Mouse (Mus musculus) neural tube, embryonic 15.5 days (tissue): ENCODE data around the gene Psmg4. TPM values are rescaled to one million over a fixed set of nuclear protein-coding genes. Genes with fewer than 3 reads are reported as not detected.

Experiments used
- ATAC-seq: fragments of 200-750 bp; cut with Nextera tagmentation; 2 replicates; pipeline ENCODE4 v1.8.0; 2017; ENCODE audit warnings: mild to moderate bottlenecking, moderate TSS enrichment, moderate library complexity; ENCODE audit not compliant: low FRiP score
- H3K27ac ChIP-seq: fragments of 300-500 bp; sonication (generic); replicated peaks from 2 replicates; pipeline ENCODE4 v1.5.1; 2015; ENCODE audit warnings: mild to moderate bottlenecking, inconsistent platforms
- H3K27me3 ChIP-seq: fragments of 300-500 bp; sonication (generic); replicated peaks from 2 replicates; pipeline ENCODE4 v1.6.1; 2015; ENCODE audit warnings: inconsistent platforms
- H3K36me3 ChIP-seq: fragments of 300-500 bp; sonication (generic); 2 replicates; pipeline ENCODE4 v1.6.1; 2015; ENCODE audit warnings: inconsistent platforms
- H3K4me1 ChIP-seq: fragments of 300-500 bp; sonication (generic); 2 replicates; pipeline ENCODE4 v1.6.1; 2015; ENCODE audit warnings: inconsistent platforms
- H3K4me2 ChIP-seq: fragments of 300-500 bp; sonication (generic); 2 replicates; pipeline ENCODE4 v1.6.1; 2015; ENCODE audit warnings: inconsistent platforms, mild to moderate bottlenecking, moderate library complexity
- H3K4me3 ChIP-seq: fragments of 300-500 bp; sonication (generic); replicated peaks from 2 replicates; pipeline ENCODE4 v1.5.1; 2015; ENCODE audit warnings: mild to moderate bottlenecking, inconsistent platforms
- H3K9ac ChIP-seq: fragments of 300-500 bp; sonication (generic); replicated peaks from 2 replicates; pipeline ENCODE4 v1.6.1; 2015; ENCODE audit warnings: mild to moderate bottlenecking, inconsistent platforms
- H3K9me3 ChIP-seq: fragments of 300-500 bp; sonication (generic); replicated peaks from 2 replicates; pipeline ENCODE4 v1.6.1; 2016; ENCODE audit warnings: inconsistent platforms
- WGBS: fragments of 180-500 bp; shearing (Covaris S2); methylation state at CpG from one replicate; pipeline ENCODE4 v1.1.7; 2015; ENCODE audit warnings: mixed read lengths; 5-methylcytosine and 5-hydroxymethylcytosine counted together
- polyA plus RNA-seq: library from polyadenylated mRNA; unstranded; fragments of >200 nt; fragmentation: Nextera tagmentation; extraction: Ambion mirVana; gene quantifications from 2 replicates; pipeline ENCODE4 v1.2.1, GENCODE M21; 2015

Gene Psmg4
- polyA plus RNA-seq, 1 experiment from 2014 or later: 86.8 TPM

- no peaks in the 10 kb centered on the region for H3K9me3 ChIP-seq
- H3K27ac ChIP-seq: no peak overlapping the region
- no peak overlapping the region for H3K4me2 ChIP-seq
- no peak overlapping the region for H3K4me3 ChIP-seq
- H3K4me1 ChIP-seq: peaks cover 24% of the 10 kb centered on the region
- H3K36me3 ChIP-seq: no peaks in the 10 kb centered on the region; the same call in 1 of the 2 replicates
- no peak for ATAC-seq
- H3K9ac ChIP-seq: no peak overlapping the region
- no peaks in the 10 kb centered on the region for H3K27me3 ChIP-seq
- 100% methylated on average over 1 of the region's 1 CpGs for WGBS
Observed at GRCm38 (mm10) chr13:34159926-34160325, 2.8 kb upstream of the Psmg4 start.

GRCm38 (mm10) chr13:34163304-34163975, 676 bp downstream of the Psmg4 start:
- Histone ChIP-seq H3K4me1 (peaks cover 21% of the 10 kb centered on the region), H3K27ac (peak overlapping the region; percentile 95), H3K36me3 (peaks cover 9% of the 10 kb centered on the region), H3K9ac (peak overlapping the region; percentile 80), H3K9me3 (no peaks in the 10 kb centered on the region), H3K4me2 (peak overlapping the region; percentile 79), H3K27me3 (no peaks in the 10 kb centered on the region), H3K4me3 (peak overlapping the region; percentile 85)
- peak; percentile 68; the same call in 1 of the 2 replicates for ATAC-seq
- WGBS: 38% methylated on average over 12 of the region's 12 CpGs

- Histone ChIP-seq H3K4me1 (no peaks in the 10 kb centered on the region), H3K27me3 (no peaks in the 10 kb centered on the region), H3K4me3 (no peak overlapping the region), H3K36me3 (peaks cover 5% of the 10 kb centered on the region; the same call in 1 of the 2 replicates), H3K4me2 (no peak overlapping the region), H3K27ac (no peak overlapping the region), H3K9me3 (no peaks in the 10 kb centered on the region), H3K9ac (no peak overlapping the region)
- WGBS: 96% methylated on average over 6 of the region's 6 CpGs
- no peak for ATAC-seq
Observed at GRCm38 (mm10) chr13:34174025-34174424, 11.3 kb downstream of the Psmg4 start.

- Histone ChIP-seq H3K36me3 (peaks cover 50% of the 10 kb centered on the region), H3K27ac (no peak overlapping the region), H3K4me3 (no peak overlapping the region), H3K9ac (no peak overlapping the region), H3K4me1 (no peaks in the 10 kb centered on the region), H3K9me3 (no peaks in the 10 kb centered on the region), H3K27me3 (no peaks in the 10 kb centered on the region), H3K4me2 (no peak overlapping the region)
- whole genome bisulfite sequencing: 85% methylated on average over 5 of the region's 5 CpGs
- ATAC-seq: no peak
Observed at GRCm38 (mm10) chr13:34181624-34182023, 18.9 kb downstream of the Psmg4 start.

GRCm38 (mm10) chr13:34185371-34185770, 22.6 kb downstream of the Psmg4 start:
- Histone ChIP-seq H3K9ac (no peak overlapping the region), H3K4me2 (no peak overlapping the region), H3K36me3 (peaks cover 40% of the 10 kb centered on the region), H3K4me1 (no peaks in the 10 kb centered on the region), H3K27ac (no peak overlapping the region), H3K27me3 (no peaks in the 10 kb centered on the region), H3K4me3 (no peak overlapping the region), H3K9me3 (no peaks in the 10 kb centered on the region)
- 90% methylated on average over 2 of the region's 2 CpGs for WGBS
- ATAC-seq: no peak

- H3K36me3 ChIP-seq: peaks cover 31% of the 10 kb centered on the region
- no peaks in the 10 kb centered on the region for H3K27me3 ChIP-seq
- no peak overlapping the region for H3K27ac ChIP-seq
- ATAC-seq: peak; percentile 85; the same call in 1 of the 2 replicates
- H3K9me3 ChIP-seq: no peaks in the 10 kb centered on the region
- H3K4me2 ChIP-seq: no peak overlapping the region
- H3K9ac ChIP-seq: no peak overlapping the region
- no peak overlapping the region for H3K4me3 ChIP-seq
- 11% methylated on average over 5 of the region's 5 CpGs for WGBS
- no peaks in the 10 kb centered on the region for H3K4me1 ChIP-seq
Observed at GRCm38 (mm10) chr13:34187571-34187970, 24.8 kb downstream of the Psmg4 start.

GRCm38 (mm10) chr13:34192414-34193191, 29.8 kb downstream of the Psmg4 start:
- Histone ChIP-seq H3K4me2 (no peak overlapping the region), H3K27ac (0 out of 2 replicates have a peak overlapping the region, but pooled peaks have one; percentile 1)

GRCm38 (mm10) chr13:34193384-34193783, 30.6 kb downstream of the Psmg4 start:
- peaks cover 10% of the 10 kb centered on the region; the same call in 1 of the 2 replicates for H3K4me1 ChIP-seq
- no peak overlapping the region for H3K4me3 ChIP-seq
- no peaks in the 10 kb centered on the region for H3K9me3 ChIP-seq
- H3K27me3 ChIP-seq: no peaks in the 10 kb centered on the region
- 43% methylated on average over 8 of the region's 8 CpGs for WGBS
- 0 out of 2 replicates have a peak overlapping the region, but pooled peaks have one; percentile 18 for H3K27ac ChIP-seq
- H3K9ac ChIP-seq: no peak overlapping the region
- peaks cover 60% of the 10 kb centered on the region for H3K36me3 ChIP-seq
- ATAC-seq: peak; percentile 43; the same call in 1 of the 2 replicates
- no peak overlapping the region for H3K4me2 ChIP-seq

More at GRCm38 (mm10) chr13:34192414-34193191, 29.8 kb downstream of the Psmg4 start:
- peaks cover 55% of the 10 kb centered on the region for H3K36me3 ChIP-seq
- no peaks in the 10 kb centered on the region for H3K27me3 ChIP-seq
- H3K9ac ChIP-seq: no peak overlapping the region
- H3K4me1 ChIP-seq: peaks cover 10% of the 10 kb centered on the region; the same call in 1 of the 2 replicates
- WGBS: 63% methylated on average over 8 of the region's 8 CpGs
- peak; percentile 71; the same call in 1 of the 2 replicates for ATAC-seq
- no peak overlapping the region for H3K4me3 ChIP-seq
- no peaks in the 10 kb centered on the region for H3K9me3 ChIP-seq

GRCm38 (mm10) chr13:34195676-34196075, 32.9 kb downstream of the Psmg4 start:
- Histone ChIP-seq H3K9me3 (no peaks in the 10 kb centered on the region), H3K27ac (no peak overlapping the region), H3K9ac (no peak overlapping the region), H3K36me3 (peaks cover 53% of the 10 kb centered on the region), H3K4me3 (no peak overlapping the region), H3K4me2 (no peak overlapping the region), H3K27me3 (no peaks in the 10 kb centered on the region), H3K4me1 (peaks cover 10% of the 10 kb centered on the region; the same call in 1 of the 2 replicates)
- 94% methylated on average over 1 of the region's 1 CpGs for WGBS
- ATAC-seq: no peak

GRCm38 (mm10) chr13:34205216-34205615, 42.5 kb downstream of the Psmg4 start:
- 94% methylated on average over 3 of the region's 3 CpGs for WGBS
- Histone ChIP-seq H3K4me2 (no peak overlapping the region), H3K4me3 (no peak overlapping the region), H3K4me1 (no peaks in the 10 kb centered on the region), H3K36me3 (peaks cover 13% of the 10 kb centered on the region), H3K27ac (no peak overlapping the region), H3K9ac (no peak overlapping the region), H3K27me3 (no peaks in the 10 kb centered on the region), H3K9me3 (no peaks in the 10 kb centered on the region)
- no peak for ATAC-seq

GRCm38 (mm10) chr13:34207714-34208470, 45.1 kb downstream of the Psmg4 start:
- Histone ChIP-seq H3K36me3 (peaks cover 7% of the 10 kb centered on the region; the same call in 1 of the 2 replicates), H3K27ac (no peak overlapping the region), H3K4me1 (no peaks in the 10 kb centered on the region), H3K4me3 (no peak overlapping the region), H3K4me2 (no peak overlapping the region), H3K9me3 (no peaks in the 10 kb centered on the region), H3K27me3 (no peaks in the 10 kb centered on the region), H3K9ac (no peak overlapping the region)
- no peak for ATAC-seq
- WGBS: 61% methylated on average over 6 of the region's 6 CpGs
